Mouse (Mus musculus) C2C12 (cell line): ENCODE measurements at regions not wholly inside any gene's neighbourhood (a gene's known extent, or its start where the extent isn't known, plus 50 kb on each side); places are given as distances from the start of the nearest gene placed in this dataset.

Source experiments
- CTCF ChIP-seq: IDR thresholded peaks from one replicate; pipeline ENCODE4 v1.5.1; 2011; ENCODE audit not compliant: control insufficient read depth, insufficient read depth, insufficient read length
- MAX ChIP-seq: IDR thresholded peaks from one replicate; pipeline ENCODE4 v1.6.1; 2011; ENCODE audit warnings: mild to moderate bottlenecking, control low read depth
- MYOD1 ChIP-seq: IDR thresholded peaks from one replicate; pipeline ENCODE4 v1.6.1; 2011; ENCODE audit warnings: low read depth; ENCODE audit not compliant: control insufficient read depth, insufficient read length

DNA sequence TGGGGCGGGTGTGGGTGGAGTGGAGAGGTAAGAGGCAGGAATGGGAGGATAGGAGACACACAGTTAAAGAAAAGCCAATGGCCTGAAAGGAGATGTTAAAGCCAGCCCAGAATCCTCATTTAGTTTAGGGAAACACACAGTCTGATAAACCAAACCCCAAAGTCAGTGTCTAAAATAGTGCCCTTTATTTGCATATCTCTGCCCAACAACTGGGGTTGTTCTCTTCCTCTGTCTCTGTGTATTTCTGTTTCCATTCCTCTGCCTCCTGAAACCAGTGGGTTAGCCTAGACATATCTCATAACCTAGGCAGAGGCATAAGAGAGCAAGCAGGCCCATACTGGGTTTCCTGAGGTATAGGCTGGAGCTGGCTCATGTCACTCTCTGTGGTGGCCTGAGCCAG, 138.6 kb upstream of the Zc3h12a start:
- TF ChIP-seq MAX (no peak), CTCF (no peak), MYOD1 (no peak)
